Mouse (Mus musculus): ENCODE results near the gene Kcnn1. TPM values are rescaled to one million over a fixed set of nuclear protein-coding genes. Genes with fewer than 3 reads are reported as not detected.

Kcnn1 gene
- total RNA-seq, 2 experiments from 2014 or later = 3.7 to 3.8 TPM

GRCm38 (mm10) chr8:70810962-70811680 is 51.9 kb downstream of the Kcnn1 start:
- no peak for DNase-seq

DNA sequence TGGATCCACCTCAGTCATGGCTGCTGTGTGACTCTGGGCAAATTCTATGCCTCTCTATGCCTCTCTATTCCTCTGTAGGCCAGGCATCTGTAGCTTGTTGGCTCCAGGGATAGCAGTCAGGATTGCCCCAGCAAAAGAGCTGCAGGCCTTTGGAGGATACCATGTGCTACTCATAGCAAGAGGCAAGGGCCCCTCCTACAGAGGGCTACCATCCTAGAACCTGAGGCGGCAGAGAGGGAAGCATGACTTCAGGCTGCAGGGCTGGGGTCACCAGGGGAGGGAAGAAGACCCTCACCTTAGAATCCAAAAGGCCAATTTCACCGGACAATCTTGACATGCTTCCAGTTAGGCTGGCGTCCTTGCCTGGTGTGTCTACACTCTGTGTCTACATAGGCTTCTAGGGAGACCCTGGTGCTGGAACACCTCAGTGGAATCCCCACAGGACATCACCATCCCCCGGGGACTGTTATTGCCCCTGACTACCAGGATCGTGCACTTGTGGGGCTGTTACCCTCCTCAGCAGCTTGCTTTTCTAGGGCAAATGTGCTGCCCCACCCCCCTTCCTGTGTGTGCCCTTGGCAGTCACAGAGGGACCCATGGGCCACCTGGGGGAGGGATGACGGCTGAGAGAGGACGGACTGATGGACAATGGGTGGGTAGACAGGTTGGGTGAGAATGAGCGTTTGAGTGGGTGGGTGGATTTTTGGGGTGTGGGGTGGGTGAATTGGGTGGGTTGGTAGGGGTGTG is 53.9 kb downstream of the Kcnn1 start:
- no peak for DNase-seq

DNA sequence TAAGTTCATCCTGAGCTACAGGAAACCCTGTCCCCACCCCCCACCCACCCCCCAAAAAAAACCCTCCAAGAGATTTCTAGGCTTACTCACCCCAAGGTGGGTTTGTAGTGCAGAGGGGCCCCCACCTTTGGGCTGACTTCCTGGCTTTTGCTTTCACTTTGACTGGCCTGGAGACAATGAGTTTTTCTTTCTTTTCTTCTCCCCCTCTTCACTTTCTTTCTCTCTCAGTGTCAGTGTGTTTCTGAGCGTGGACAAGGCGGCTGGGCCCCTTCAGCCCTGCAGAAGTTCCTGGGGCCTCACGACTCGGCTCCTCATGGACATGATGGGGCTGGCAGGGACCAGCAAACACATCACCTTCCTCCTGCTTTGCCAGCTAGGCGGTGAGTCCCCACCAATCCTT is 54.8 kb downstream of the Kcnn1 start, which contains the start of gene Il12rb1:
Gene Il12rb1, plus strand, starts transcription at position 211 of the 400 bp plus-strand sequence.
- no peak for DNase-seq

DNA sequence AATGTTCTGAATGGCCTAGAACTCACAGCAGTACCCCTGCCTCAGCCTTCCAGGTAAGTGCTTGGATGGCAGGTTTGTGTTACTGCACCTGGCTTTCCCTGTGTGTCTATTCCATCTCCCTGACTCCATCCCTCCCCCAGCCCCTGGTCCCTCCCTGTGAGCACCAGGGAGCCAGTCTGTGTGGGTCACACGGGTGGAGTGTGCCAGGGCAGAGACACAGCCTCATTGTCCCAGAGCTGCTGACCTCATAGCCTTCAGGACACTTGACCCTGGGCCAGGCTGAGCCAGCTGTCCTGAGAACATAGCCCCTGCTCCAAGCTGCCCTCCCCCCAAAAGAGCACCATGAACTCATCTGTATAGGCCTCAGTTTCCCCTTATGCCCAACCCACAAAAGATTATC is 55.8 kb downstream of the Kcnn1 start:
- DNase-seq = no peak

DNA sequence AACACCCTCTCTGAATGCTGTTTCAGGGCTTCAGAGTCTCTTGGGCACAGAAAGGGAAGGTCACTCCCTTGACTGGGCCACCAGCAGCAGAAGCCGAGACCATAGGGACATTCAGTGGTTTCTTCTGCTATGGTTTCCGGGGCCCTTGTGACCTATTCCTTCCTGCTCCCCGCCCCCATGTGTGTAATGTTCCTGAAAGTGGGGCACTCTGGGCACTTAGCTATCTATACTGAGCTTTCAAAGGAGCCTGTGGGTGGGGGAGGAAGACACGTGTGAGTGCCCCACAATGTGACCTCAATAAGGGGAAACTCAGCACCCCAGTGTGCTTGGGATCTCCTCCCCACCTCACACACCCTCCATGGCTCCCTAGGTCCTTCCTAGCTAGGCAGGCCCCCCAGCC is 56.5 kb downstream of the Kcnn1 start:
- no peak for DNase-seq

DNA sequence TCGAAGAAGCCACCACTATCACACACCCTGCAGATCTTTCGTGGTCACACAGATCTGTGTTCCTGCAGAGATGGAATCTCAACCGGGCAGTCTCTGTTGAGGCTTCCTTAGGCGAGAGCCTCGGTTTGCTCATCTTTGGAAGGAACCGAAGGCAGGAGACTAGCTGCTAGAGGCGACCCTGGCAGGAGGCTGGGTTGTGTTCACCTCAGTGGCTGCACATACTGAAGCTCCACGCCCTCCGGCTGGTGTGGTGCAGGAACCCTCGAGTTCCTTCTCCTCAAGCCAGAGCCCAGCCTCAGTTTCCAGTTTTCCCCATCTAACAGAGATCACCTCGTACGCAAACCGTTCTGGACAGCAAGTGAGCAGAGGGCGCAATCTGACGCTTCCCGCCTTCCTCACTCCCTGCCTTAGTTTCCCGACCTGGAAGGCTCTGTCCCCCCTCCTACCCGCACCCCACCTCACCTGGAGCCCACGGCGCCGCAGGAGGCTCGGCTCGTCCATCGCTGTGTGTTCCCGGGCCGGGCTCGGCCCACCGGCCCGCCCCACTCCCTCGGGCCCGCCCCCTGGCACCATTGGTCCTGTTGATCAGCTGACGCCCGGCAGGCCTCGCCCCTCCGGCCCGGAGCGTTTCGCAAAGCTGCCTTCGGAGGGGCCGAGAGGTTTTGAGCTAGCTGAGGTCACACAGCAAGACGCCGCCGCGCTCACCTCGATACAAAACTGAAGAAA is 58.4 kb downstream of the Kcnn1 start, which contains the start of gene Mast3:
Gene Mast3, minus strand, starts transcription at position 574 of the 726 bp plus-strand sequence.
- DNase-seq = peak; percentile 89

DNA sequence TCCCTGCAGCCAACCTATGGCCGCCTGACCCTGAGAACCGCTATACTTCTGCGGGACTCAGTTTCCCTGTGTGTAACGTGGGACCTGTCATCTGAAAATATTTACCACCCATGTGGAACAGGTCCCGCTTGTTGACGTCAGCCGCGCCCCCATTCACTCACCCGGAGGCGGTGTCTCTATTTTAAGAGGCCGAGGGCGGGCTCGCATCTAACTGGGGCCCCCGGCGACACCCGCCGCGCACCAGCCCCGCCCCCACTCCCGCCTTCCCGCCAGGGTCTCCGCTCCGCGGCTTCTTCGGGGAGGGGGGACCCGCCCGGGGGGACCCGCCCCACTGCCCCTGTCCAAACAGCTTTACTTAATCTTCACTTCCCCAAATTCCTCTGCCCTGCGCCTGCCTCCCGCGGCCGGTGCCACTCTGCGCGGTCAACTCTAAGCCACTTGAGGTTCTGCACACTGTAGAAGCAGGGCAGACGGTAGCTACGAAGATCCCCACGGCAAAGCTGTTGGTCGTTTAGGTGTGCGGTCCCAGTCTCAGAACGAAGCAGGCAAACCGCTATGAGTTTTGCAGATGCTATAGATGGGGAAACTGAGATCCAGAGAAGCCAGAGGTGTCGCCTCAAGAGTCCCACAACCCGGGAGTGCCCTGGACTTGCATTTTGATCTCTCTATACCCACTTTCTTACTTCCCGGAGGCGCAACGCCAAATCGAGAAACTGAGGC is 59.1 kb downstream of the Kcnn1 start:
- no peak for DNase-seq

DNA sequence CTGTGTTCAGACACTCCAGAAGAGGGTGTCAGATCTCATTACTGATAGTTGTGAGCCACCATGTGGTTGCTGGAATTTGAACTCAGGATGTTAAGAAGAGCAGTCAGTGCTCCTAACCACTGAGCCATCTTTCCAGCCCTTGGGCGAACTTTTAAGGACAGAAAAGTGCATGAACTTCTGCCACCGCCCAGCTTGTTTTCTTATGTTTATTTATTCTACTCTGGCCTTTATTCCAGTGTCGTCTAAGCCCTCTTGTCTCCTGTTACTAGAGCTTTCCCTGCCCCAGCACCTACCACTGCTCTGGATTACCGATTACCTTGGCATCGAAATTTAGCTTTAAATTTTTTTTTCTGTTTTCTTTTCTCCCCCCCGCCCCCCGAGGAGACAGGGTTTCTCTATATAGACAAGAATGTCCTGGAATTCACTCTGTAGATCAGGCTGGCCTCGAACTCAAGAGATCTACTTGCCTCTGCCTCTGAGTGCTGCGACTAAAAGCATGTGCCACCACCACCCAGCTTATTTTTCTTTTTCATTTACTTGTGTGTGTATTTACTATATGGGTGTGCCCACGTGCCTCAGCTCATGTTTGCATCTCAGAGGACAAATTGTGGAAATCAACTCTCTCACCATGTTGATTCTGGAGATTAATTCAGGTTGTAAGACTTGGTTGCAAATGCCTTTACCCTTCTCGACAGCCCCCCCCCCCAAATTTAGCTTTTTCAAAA is 60.1 kb downstream of the Kcnn1 start:
- no peak for DNase-seq

DNA sequence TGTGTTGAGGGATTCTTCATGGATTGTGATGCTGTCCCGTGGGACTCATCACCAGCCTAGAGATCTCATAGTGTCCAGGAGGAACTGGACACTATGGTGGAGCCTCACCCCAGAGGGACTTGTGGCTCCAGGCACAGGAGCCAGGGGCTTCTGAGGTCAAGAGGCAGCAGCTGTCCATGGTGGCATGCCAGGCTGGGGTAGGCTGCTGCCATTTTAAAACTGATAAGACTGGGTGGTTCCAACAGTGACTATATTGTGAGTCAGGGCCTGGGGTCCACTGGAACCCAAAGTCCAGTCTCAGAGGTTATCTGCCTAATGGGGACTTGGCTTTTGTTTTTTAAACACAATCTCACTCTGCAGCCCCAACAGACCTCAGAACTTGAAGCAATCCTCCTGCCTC is 61.2 kb downstream of the Kcnn1 start:
- DNase-seq = no peak

DNA sequence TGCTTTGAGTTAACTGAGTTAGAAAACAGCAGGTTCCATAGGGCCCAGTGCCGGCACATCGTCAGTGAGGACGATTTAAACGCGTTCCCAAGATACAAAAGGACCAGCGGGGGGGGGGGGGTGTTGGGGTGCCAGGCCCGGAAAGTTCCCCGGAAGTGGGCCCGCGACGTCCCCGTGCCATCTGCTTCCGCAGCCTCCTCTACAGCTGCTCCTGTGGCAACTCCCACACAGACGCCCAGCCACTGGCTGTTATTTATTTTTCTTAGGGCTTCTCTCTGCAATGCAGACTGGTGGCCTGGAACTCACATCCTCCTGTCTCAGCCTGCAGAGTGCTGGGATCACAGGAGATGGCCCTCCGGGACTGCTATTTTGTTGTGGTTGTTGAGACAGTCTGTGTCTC is 61.9 kb downstream of the Kcnn1 start:
- no peak for DNase-seq

GRCm38 (mm10) chr8:70800648-70801047 is 62.4 kb downstream of the Kcnn1 start:
- DNase-seq = no peak

GRCm38 (mm10) chr8:70798281-70798680 is 64.8 kb downstream of the Kcnn1 start:
- DNase-seq = no peak

DNA sequence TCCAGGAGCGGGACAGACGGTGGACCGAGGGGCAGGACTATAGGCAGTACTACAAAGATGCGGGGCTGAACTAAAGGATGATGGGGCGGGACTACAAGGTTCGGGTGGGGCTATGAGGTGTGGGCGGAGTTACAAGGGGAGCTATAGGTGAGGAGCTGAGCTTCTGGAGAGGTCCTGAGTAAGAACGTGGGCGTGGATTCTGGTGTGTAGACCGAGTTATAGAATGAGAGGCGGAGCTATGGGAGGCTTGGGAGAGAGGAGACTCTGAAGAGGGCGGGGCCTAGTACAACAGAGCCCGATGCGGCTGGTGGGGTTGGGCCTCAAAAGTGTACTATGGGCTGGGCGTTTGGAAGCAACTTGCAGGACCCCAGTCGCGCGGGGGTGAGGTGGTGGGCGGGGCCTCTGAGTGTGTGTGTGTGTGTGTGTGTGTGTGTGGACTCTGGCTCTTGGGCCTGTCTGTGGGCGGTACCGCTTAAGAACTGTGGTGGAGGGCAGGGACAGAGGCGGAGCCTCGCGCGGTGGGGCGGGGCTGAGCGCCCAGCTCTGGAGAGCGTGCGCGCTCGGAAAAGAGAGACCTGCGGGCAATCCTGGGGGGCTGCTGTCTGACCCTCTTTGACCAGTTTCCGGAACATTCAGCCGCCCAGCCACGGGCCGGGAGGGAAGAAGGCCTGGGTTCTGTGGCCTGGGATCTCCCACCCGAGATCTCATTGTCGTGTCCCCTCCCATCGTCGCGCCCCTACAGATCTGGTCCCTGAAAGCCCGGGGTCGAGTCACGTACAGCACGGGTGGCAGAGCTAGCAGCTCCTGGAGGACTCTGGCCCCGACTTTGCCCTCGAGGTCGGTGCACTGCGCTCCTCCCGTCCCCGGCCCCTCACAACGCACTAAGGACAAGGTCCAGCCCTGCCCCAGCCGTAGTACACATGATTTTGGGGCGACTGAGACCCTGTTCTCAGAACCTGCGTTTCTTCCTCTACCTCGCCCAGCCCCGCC is 65.7 kb downstream of the Kcnn1 start:
- peak; percentile 78 for DNase-seq

DNA sequence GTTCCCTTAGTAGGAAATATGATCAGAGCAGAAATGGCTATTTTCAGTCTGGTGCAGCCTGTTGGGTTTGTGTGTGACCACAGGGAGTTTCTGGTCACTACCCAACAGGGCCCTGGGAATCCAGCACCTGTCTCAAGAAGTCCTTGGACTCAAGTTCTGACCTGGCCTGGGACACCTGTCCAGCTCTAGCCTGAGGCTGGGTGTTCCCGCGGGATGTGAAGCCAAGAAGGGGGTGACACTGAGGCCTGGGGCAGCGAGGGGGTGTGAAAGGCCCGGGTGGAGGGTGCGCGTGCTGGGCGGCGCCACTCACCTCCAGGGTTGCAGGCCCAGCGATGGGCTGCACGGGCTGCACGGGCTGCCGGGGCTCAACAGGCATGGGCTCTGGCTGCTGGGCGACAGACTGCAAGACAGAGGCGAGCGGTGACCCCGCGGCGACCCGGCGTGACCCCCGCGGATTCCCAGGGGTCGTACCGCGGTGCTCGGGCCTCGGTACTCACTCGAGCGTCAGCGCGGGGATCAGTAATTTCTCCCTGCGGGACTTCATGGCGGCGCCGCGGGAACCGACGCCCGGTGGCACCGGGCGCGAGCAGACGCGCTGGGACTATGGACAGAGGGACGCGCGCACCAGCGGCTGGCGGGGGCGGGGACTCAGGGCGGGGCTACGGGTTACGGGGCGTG is 66.5 kb downstream of the Kcnn1 start:
- DNase-seq = peak; percentile 73

- DNase-seq = no peak
Measured at GRCm38 (mm10) chr8:70795370-70795769, 67.7 kb downstream of the Kcnn1 start.

- DNase-seq = no peak
Measured at GRCm38 (mm10) chr8:70794215-70794614, 68.8 kb downstream of the Kcnn1 start.

DNA sequence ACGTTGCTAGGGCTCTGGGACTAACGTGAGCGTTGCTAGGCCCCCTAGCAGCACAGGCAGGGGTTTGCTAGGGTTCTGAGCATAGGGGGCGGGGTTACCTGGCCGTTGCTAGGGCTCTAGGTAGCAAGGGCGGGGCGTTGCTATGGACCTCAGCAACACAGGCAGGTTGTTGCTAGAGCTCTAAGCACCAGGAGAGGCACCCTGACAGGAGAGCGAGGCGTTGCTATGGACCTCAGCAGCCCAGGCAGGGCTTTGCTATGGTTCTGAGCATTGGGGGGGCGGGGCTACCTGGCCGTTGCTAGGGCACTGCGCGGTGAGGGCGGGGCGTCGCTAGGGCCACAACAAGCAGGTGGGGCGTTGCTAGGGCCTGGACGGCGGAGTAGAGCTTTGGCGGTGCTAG is 70.4 kb downstream of the Kcnn1 start:
- no peak for DNase-seq

Measured in gastrocnemius, postnatal 10 days (tissue).